Mouse (Mus musculus) intestine, embryonic 16.5 days (tissue): ENCODE results near the gene Sbk3. TPM values are rescaled to one million over a fixed set of nuclear protein-coding genes. Genes with fewer than 3 reads are reported as not detected.
"Not testable (repeated sequence)": the region's sequence is repeated elsewhere in the genome, so short reads cannot be mapped to it uniquely, and the experiment has no call there.

Experiments
- ATAC-seq: fragments of 200-750 bp; cut with Nextera tagmentation; 2 replicates; pipeline ENCODE4 v1.8.0; 2017; ENCODE audit warnings: moderate TSS enrichment, moderate library complexity
- H3K27ac ChIP-seq: fragments of 300-500 bp; sonication (generic); 2 replicates; pipeline ENCODE4 v1.5.1; 2014; ENCODE audit warnings: mild to moderate bottlenecking, low read length
- H3K27me3 ChIP-seq: fragments of 300-500 bp; sonication (generic); replicated peaks from 2 replicates; pipeline ENCODE4 v1.6.1; 2014; ENCODE audit warnings: low read length, control low read depth, mixed read lengths; ENCODE audit not compliant: control insufficient read depth, insufficient read depth
- H3K36me3 ChIP-seq: fragments of 300-500 bp; sonication (generic); 2 replicates; pipeline ENCODE4 v1.6.1; 2014; ENCODE audit warnings: low read length, control low read depth; ENCODE audit not compliant: control insufficient read depth, insufficient read depth
- H3K4me1 ChIP-seq: fragments of 300-500 bp; sonication (generic); 2 replicates; pipeline ENCODE4 v1.6.1; 2014; ENCODE audit warnings: low read length, control low read depth, mixed read lengths; ENCODE audit not compliant: control insufficient read depth, insufficient read depth
- H3K4me2 ChIP-seq: fragments of 300-500 bp; sonication (generic); 2 replicates; pipeline ENCODE4 v1.6.1; 2014; ENCODE audit warnings: low read depth, low read length, control low read depth
- H3K4me3 ChIP-seq: fragments of 300-500 bp; sonication (generic); 2 replicates; pipeline ENCODE4 v1.5.1; 2014; ENCODE audit warnings: mild to moderate bottlenecking, low read length
- H3K9ac ChIP-seq: fragments of 300-500 bp; sonication (generic); 2 replicates; pipeline ENCODE4 v1.6.1; 2014; ENCODE audit warnings: low read depth, low read length
- H3K9me3 ChIP-seq: fragments of 300-500 bp; sonication (generic); 2 replicates; pipeline ENCODE4 v1.6.1; 2016; ENCODE audit warnings: low read length, control low read depth; ENCODE audit not compliant: control insufficient read depth
- WGBS: fragments of 180-500 bp; shearing (Covaris S2); extraction: QIAGEN DNeasy Blood & Tissue Kit; methylation state at CpG from one replicate; pipeline ENCODE4 v1.1.7; 2014; 5-methylcytosine and 5-hydroxymethylcytosine counted together
- polyA plus RNA-seq: library from polyadenylated mRNA; unstranded; fragments of >200 nt; fragmentation: Nextera tagmentation; extraction: Ambion mirVana; gene quantifications from 2 replicates; pipeline ENCODE4 v1.2.1, GENCODE M21; 2015

Gene Sbk3
- polyA plus RNA-seq, 1 experiment from 2014 or later = not detected

DNA sequence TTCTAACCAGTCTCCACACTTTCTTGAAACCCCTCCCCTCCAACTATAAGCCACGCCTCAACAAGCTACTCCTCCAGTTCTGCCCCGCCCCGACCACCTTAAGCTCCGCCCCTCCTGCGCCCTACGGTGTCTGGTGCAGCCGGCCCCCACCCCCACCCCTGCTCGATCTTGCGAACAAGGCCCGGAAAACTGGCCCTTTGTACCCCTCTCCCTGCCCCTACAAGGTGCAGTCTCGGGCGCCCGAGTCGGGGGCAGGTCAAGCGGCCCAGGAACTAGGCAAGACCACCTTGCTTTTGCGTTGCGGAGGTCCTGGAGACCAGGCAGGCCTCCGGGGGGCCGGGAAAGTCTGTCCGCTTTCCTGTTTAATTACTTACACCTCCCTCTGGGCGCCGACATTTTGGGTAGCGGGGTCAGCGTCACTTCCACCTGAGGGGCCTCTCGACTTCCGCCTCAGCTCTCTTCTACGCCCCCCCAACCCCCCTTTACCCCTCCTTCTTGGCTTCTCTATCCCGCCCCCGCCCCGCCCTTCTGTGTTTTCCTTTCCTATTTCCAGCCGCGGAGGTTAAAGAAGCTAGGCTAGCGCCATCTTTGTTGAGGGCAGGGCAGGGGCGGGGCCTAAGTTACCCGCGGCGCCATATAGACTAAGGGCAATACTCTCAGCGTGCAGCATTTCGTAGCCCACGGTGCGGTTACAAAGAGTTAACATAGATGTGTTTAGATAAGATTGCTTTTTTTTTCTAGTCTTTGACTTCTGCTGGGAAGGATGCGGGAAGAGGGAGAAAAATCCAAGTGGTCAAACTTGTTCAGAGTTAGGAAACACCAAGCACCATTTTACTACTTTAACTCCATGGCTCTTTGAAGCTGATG, 43.5 kb upstream of the Sbk3 start, which contains the start of the genes Zfp524 and Fiz1:
Gene Zfp524, plus strand, starts transcription at position 165 of the 867 bp plus-strand sequence.
Gene Fiz1, minus strand, starts transcription at position 447 of the 867 bp plus-strand sequence.
- peaks cover 9% of the 10 kb centered on the region for H3K4me1 ChIP-seq
- H3K27me3 ChIP-seq = no peaks in the 10 kb centered on the region
- H3K4me3 ChIP-seq = peak within 1 kb of the TSS; percentile 76
- peaks cover 33% of the 10 kb centered on the region for H3K36me3 ChIP-seq
- under 1% methylated on average over 42 of the region's 42 CpGs for WGBS
- peak within 1 kb of the TSS; percentile 68 for H3K4me2 ChIP-seq
- peaks cover 2% of the 10 kb centered on the region; the same call in 1 of the 2 replicates for H3K9me3 ChIP-seq
- peak; percentile 82 for ATAC-seq
- H3K9ac ChIP-seq = peak within 1 kb of the TSS; percentile 90
- H3K27ac ChIP-seq = peak within 1 kb of the TSS; percentile 99

GRCm38 (mm10) chr7:5012681-5013513, 41.9 kb upstream of the Sbk3 start:
- H3K36me3 ChIP-seq = peaks cover 45% of the 10 kb centered on the region
- peaks cover 5% of the 10 kb centered on the region; the same call in 1 of the 2 replicates for H3K9me3 ChIP-seq
- H3K4me1 ChIP-seq = peaks cover 3% of the 10 kb centered on the region; the same call in 1 of the 2 replicates
- no peak overlapping the region for H3K27ac ChIP-seq
- H3K4me2 ChIP-seq = peak overlapping the region; percentile 51; the same call in 1 of the 2 replicates
- no peak overlapping the region for H3K9ac ChIP-seq
- no peak for ATAC-seq
- H3K4me3 ChIP-seq = no peak overlapping the region
- WGBS = 88% methylated on average over 27 of the region's 27 CpGs
- no peaks in the 10 kb centered on the region for H3K27me3 ChIP-seq

GRCm38 (mm10) chr7:5008229-5008628, 37.3 kb upstream of the Sbk3 start:
- peaks cover 42% of the 10 kb centered on the region for H3K36me3 ChIP-seq
- 95% methylated on average over 26 of the region's 26 CpGs for whole genome bisulfite sequencing
- no peak for ATAC-seq

DNA sequence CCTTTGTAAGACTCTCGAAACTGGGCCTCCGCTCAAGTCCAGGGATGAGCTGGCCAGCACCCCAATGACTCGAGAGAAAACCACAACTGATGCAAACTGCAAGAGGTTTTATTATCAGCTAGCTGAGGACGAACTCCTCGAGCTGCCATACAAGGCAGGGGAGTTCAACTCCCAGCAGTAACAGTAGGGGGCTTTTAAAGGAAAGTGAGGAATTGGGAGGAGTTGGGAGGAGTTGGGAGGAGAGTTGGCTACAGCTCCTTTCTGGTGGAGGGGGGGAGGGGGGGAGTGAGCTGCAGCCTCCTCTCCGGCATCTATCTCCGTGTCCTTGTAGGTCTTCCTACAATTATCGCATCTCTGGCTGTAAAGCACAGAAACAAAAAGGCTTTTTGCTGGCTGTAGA, 31.9 kb upstream of the Sbk3 start:
- H3K9ac ChIP-seq, H3K4me1 ChIP-seq, H3K36me3 ChIP-seq, ATAC-seq, H3K9me3 ChIP-seq, H3K4me2 ChIP-seq, H3K27me3 ChIP-seq, H3K4me3 ChIP-seq, H3K27ac ChIP-seq: not testable (repeated sequence)
- 67% methylated on average over 8 of the region's 8 CpGs for WGBS

More at GRCm38 (mm10) chr7:5008229-5008628, 37.3 kb upstream of the Sbk3 start:
- H3K27me3 ChIP-seq = no peaks in the 10 kb centered on the region
- H3K9ac ChIP-seq = no peak overlapping the region
- no peaks in the 10 kb centered on the region for H3K4me1 ChIP-seq
- H3K4me3 ChIP-seq = no peak overlapping the region
- no peak overlapping the region for H3K4me2 ChIP-seq
- no peak overlapping the region for H3K27ac ChIP-seq
- 0 out of 2 replicates have a peak, but pooled peaks cover 3% of the 10 kb centered on the region for H3K9me3 ChIP-seq

DNA sequence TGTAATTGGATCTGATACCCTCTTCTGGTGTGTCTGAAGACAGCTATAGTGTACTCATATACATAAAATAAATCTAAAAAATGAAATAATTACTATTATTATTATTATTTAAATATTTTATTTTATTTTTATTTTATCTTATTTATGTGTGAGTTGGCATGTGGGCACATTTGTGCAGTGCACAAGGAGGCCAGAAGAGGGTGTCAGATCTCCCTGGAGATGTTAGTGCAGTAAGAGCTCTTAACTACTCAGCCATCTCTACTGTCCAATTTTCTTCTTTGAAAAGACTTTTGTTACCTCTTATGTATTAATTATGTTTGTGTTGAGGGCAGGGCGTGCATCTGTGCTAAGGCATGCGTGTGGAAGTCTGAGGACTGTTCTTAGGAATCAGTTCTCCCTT, 28.9 kb upstream of the Sbk3 start:
- H3K27ac ChIP-seq = no peak overlapping the region
- no peaks in the 10 kb centered on the region for H3K36me3 ChIP-seq
- no peak overlapping the region for H3K4me2 ChIP-seq
- no peaks in the 10 kb centered on the region for H3K9me3 ChIP-seq
- no peak overlapping the region for H3K4me3 ChIP-seq
- H3K9ac ChIP-seq = no peak overlapping the region
- H3K4me1 ChIP-seq = peaks cover 10% of the 10 kb centered on the region
- ATAC-seq = no peak
- H3K27me3 ChIP-seq = no peaks in the 10 kb centered on the region
- WGBS = 62% methylated on average over 2 of the region's 2 CpGs

- peaks cover 10% of the 10 kb centered on the region for H3K9me3 ChIP-seq
- H3K4me2 ChIP-seq = peak overlapping the region; percentile 82
- H3K36me3 ChIP-seq = peaks cover 19% of the 10 kb centered on the region
- H3K27me3 ChIP-seq = no peaks in the 10 kb centered on the region
- peak overlapping the region; percentile 68; the same call in 1 of the 2 replicates for H3K4me3 ChIP-seq
- ATAC-seq = no peak
- H3K4me1 ChIP-seq = peaks cover 12% of the 10 kb centered on the region
- 62% methylated on average over 7 of the region's 8 CpGs for WGBS
- peak overlapping the region; percentile 91; the same call in 1 of the 2 replicates for H3K9ac ChIP-seq
- 0 out of 2 replicates have a peak overlapping the region, but pooled peaks have one; percentile 1 for H3K27ac ChIP-seq
Observed at GRCm38 (mm10) chr7:4996934-4997333, 26.0 kb upstream of the Sbk3 start.

- peak; percentile 89 for ATAC-seq
- 7% methylated on average over 14 of the region's 26 CpGs for WGBS
Observed at GRCm38 (mm10) chr7:4996003-4996895, 25.3 kb upstream of the Sbk3 start, which contains the start of gene Zfp579. TSS of gene Zfp579 (minus strand) at chr7:4996158.

GRCm38 (mm10) chr7:4995268-4996002, 24.5 kb upstream of the Sbk3 start:
- H3K4me3 ChIP-seq = peak overlapping the region; percentile 68
- peak overlapping the region; percentile 82 for H3K4me2 ChIP-seq
- peaks cover 10% of the 10 kb centered on the region for H3K9me3 ChIP-seq
- ATAC-seq = peak; percentile 0
- H3K36me3 ChIP-seq = peaks cover 19% of the 10 kb centered on the region
- H3K9ac ChIP-seq = peak overlapping the region; percentile 91
- peak overlapping the region; percentile 64 for H3K27ac ChIP-seq
- 7% methylated on average over 19 of the region's 19 CpGs for WGBS
- H3K4me1 ChIP-seq = peaks cover 12% of the 10 kb centered on the region
- no peaks in the 10 kb centered on the region for H3K27me3 ChIP-seq

More at GRCm38 (mm10) chr7:4996003-4996895, 25.3 kb upstream of the Sbk3 start, which contains the start of gene Zfp579:
- Histone ChIP-seq H3K36me3 (peaks cover 19% of the 10 kb centered on the region), H3K4me1 (peaks cover 12% of the 10 kb centered on the region), H3K27ac (peak within 1 kb of the TSS; percentile 66), H3K4me3 (peak within 1 kb of the TSS; percentile 68), H3K27me3 (no peaks in the 10 kb centered on the region), H3K4me2 (peak within 1 kb of the TSS; percentile 82), H3K9ac (peak within 1 kb of the TSS; percentile 91), H3K9me3 (peaks cover 10% of the 10 kb centered on the region)
